Mouse (Mus musculus): ENCODE measurements around the gene Adamtsl1.

DNA sequence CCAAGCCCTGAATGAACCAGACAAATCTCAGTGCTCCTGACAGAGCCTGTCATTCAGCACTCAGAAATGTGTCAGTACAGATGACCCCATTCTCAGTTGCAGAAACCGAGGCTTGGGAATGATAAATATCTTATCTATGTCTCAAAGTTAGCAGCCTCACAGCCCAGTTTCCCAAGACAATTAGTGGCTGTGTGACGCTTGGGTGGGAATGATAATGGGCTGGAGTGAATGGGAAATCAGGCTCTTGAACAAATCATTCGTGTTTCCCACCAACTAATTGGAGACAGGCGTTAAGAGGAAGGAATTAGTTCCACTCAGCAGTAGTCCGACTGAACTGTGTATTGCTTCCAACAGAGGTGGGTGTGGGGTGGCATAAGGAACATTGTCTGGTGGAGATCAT, 268.5 kb downstream of the Adamtsl1 start:
- TF ChIP-seq POLR2A (IDR thresholded peaks at IDR 0.05; ENCODE audit: low read depth, low read length): no peak
- TF ChIP-seq CTCF (conservative IDR thresholded peaks at IDR 0.05; ENCODE audit: insufficient read depth, insufficient read length, low read depth, low read length): no peak

Measured in kidney, adult 2 months (tissue).